Mouse (Mus musculus) embryonic stem cell, embryonic (primary cell): Measurements from ENCODE around the gene Pfkfb3.

ENCODE experiments used
- CTCF ChIA-PET, 4 experiments: fragments of 300-600 bp in 2 of 4; fragments of 350-600 bp in 2 of 4; sonication (Branson Sonifier 250); formaldehyde crosslinking; loops; one replicate each; lab custom pipeline; 2022; ENCODE audit warnings: inconsistent platforms in 2 of 4; lab: Charles Lee
- POLR2A ChIA-PET, 4 experiments: fragments of 300-600 bp in 2 of 4; fragments of 350-600 bp in 2 of 4; sonication (Branson Sonifier 250); formaldehyde crosslinking; loops; one replicate each; lab custom pipeline; 2022; ENCODE audit warnings: antibody characterized with exemption in 4 of 4, inconsistent platforms in 1 of 4; lab: Charles Lee

The Pfkfb3 gene

DNA sequence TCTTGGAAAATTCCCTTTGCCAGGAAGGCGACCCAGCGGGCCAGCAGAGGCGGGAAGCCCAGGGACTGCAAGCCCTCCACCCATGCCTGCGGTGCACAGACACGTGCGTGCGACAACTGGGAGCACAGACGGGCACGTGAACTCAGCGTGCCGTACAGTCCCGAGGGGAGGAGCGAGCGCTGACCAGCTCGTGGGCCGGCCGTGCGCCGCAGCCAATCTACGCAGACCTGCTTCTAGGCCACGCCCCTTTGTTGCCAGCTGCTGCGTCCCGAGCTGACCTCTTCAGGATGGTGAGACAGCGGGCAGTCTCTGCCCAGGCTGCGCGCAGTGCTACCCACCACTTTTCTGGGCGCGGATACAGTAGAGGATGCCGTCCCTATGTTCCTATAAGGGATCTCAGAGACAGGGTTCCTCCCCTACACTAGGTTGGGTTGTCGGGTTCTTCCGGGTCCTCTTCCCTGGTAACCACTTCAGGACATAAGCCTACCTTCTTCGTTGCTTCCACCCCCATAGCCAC lies 18.4 kb downstream of the Pfkfb3 start:
- ChIA-PET POLR2A (interaction anchor here in 3 of 4 experiments (0.6 to 5.3 kb wide), 21 partner anchors 10 to 243 kb away, joined by 3 to 50 read pairs (median 5); partner anchors contain the start of gene Pfkfb3 (in 1 of the 3)), CTCF (interaction anchor here in 1 of 4 experiments (1.1 to 1.7 kb wide), 2 partner anchors 10 to 67 kb away, joined by 3 to 6 read pairs; no protein-coding TSS in a partner anchor)

DNA sequence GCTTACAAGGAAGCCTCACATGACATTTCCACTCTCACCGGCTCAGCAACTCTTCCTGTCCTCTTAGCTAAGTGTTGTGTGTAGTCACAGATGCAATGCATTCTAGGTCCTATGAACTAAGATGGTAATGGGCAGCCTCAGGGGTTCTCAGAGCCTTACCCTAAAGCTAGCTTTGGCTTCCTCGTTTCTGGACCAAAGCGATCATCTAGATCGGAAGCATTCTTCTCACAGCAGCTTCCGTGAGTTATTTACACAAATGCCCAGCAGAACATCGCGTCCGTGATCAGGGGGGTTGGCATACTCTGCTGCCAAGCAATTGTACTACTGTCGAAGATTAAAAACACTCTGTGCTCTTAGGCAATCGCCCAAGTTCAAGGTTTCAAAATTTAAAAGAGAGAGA lies 19.1 kb downstream of the Pfkfb3 start:
- CTCF ChIA-PET, result interaction anchor here (0.7 to 1.7 kb wide), 6 partner anchors 11 to 105 kb away, joined by 3 to 6 read pairs (median 4); no protein-coding TSS in a partner anchor
- POLR2A ChIA-PET, result interaction anchor here (0.5 to 5.3 kb wide), 30 partner anchors 9 to 1840 kb away, joined by 3 to 50 read pairs (median 4); partner anchors contain the start of gene Pfkfb3 (in 3 of the 4)

DNA sequence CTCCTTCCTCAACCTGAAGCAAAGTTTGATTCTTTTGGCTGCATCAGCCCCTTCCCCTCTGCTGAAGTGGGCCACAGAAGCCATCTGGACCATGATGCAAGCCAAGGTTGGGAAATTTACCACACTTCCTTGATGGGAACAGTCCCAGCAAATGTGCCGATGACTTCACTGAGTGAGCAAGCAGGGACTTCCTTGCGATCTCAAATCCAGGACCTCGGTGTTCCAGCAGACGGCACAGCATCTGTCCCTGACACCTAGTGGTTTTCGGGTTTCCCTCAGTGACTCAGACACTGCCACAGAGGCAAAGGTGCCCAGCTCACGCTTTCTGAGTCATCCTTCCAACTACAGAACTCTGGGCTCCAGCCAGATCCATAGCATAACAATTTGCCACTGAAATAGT lies 23.8 kb downstream of the Pfkfb3 start:
- CTCF ChIA-PET, result no interaction called here
- POLR2A ChIA-PET, result interaction anchor here in 3 of 4 experiments (0.6 to 2.5 kb wide), 4 partner anchors 10 to 27 kb away, joined by 3 to 9 read pairs (median 4); no protein-coding TSS in a partner anchor

DNA sequence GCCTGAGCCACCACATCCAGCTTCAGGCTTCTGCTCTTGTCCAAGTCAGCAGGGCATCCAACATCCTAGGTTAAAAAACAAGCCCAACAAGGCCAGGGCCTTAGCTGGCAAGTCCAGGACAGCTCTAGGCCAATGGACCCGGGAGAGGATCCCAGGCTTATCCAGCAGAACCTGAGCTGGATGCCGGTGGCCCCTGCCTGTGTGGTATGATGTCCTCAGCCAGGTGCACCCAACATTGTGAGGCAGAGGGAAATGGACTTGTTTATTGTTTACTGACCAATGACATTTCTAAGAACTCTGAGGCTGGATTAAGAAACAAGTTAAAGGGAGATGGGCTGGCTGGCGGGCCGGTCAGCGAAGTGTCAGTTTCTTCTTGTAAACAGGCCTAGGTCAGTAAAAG lies 27.8 kb downstream of the Pfkfb3 start:
- ChIA-PET POLR2A (interaction anchor here (0.6 to 4.1 kb wide), 15 partner anchors 8 to 1146 kb away, joined by 3 to 24 read pairs (median 4); partner anchors contain the start of gene Pfkfb3 (in 1 of the 4)), CTCF (interaction anchor here in 3 of 4 experiments (0.5 to 1.0 kb wide), 5 partner anchors 17 to 929 kb away, joined by 4 to 5 read pairs (median 4); no protein-coding TSS in a partner anchor)

DNA sequence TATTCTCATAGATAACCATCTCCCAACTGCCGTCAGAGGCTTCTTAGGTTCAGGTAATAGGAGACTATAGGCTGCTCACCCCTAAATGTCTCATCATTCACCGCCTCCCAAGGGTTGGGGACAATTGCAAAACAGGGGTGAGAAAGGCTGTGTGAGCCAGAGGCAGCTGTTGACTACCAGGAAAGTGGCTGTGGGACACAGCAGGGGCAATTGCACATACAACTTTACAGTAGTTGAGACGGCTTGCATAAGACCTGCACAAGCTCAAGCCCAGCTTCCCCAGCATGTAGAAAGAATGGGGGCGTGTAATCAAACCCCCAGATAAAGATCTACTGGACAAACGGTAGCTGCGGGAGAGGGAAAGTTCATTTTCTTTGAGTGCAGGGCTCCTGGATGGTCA lies 29.1 kb downstream of the Pfkfb3 start:
- POLR2A ChIA-PET, result interaction anchor here in 3 of 4 experiments (0.7 to 4.1 kb wide), 9 partner anchors 10 to 49 kb away, joined by 3 to 24 read pairs (median 6); partner anchors contain the start of gene Pfkfb3 (in 1 of the 3)
- CTCF ChIA-PET, result interaction anchor here in 1 of 4 experiments (1.1 kb wide), 1 partner anchor 18 kb away, joined by 3 read pairs; no protein-coding TSS in a partner anchor

DNA sequence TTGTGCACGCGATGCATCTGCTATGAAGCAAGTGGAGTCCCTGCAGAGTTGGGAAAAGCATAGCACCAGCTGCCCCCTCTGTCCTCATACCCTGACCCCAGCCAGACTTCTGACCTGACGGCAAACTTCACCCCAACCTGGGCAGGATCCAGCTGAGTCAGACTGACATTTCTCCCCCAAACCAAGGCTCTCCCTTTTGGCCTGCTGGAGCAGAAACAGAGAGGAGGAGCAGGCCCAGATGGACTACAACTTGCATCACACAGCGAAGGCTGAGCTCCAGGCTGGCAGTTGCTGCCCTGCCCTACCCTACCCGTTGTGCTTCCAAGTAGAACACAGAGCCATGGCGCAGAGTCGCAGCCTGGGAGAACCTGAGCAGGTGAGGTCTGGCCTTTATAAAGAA lies 32.1 kb downstream of the Pfkfb3 start:
- POLR2A ChIA-PET, result interaction anchor here in 2 of 4 experiments (0.7 to 0.9 kb wide), 2 partner anchors 13 to 18 kb away, joined by 3 read pairs; no protein-coding TSS in a partner anchor
- CTCF ChIA-PET, result no interaction called here

DNA sequence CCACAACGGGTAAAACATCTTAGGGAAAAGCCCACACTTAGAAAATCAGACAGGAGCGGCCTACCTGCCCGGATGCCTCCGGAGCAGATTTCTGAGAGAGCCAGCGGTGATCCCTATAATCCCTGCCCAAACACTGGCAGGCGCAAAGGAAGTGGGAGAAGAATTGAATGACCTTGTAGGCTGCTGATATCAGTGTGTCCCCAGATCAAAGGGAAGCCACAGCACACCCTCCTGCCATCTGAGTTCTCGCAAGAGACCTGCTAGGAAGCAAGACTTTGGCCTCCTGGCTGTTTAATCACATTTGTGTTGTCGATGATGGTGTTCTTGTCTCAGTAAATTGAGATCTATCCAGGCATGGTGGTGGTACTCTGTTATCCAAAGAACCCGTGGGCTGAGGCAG lies 33.1 kb downstream of the Pfkfb3 start:
- CTCF ChIA-PET, result no interaction called here
- POLR2A ChIA-PET, result interaction anchor here in 1 of 4 experiments (0.9 kb wide), 1 partner anchor 14 kb away, joined by 3 read pairs; no protein-coding TSS in a partner anchor

DNA sequence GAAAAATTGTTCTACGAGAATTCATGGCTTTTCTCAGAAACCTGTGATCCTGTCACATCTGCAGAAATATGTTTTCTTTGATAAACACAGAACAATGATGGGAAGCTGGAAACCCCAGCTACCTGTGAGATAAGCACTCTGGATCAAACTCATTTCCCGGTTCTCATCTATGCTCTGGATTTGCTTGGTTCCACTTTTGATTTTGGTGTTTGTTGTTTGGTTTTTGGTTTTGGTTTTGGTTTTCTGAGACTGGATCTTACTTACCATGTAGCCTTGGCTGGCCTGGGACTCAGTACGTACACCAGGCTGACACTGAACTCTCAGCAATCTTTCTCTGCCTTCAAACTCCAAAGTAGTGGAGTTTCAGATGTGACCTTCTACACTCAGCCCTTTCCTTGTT lies 38.0 kb downstream of the Pfkfb3 start:
- CTCF ChIA-PET, result no interaction called here
- POLR2A ChIA-PET, result no interaction called here

DNA sequence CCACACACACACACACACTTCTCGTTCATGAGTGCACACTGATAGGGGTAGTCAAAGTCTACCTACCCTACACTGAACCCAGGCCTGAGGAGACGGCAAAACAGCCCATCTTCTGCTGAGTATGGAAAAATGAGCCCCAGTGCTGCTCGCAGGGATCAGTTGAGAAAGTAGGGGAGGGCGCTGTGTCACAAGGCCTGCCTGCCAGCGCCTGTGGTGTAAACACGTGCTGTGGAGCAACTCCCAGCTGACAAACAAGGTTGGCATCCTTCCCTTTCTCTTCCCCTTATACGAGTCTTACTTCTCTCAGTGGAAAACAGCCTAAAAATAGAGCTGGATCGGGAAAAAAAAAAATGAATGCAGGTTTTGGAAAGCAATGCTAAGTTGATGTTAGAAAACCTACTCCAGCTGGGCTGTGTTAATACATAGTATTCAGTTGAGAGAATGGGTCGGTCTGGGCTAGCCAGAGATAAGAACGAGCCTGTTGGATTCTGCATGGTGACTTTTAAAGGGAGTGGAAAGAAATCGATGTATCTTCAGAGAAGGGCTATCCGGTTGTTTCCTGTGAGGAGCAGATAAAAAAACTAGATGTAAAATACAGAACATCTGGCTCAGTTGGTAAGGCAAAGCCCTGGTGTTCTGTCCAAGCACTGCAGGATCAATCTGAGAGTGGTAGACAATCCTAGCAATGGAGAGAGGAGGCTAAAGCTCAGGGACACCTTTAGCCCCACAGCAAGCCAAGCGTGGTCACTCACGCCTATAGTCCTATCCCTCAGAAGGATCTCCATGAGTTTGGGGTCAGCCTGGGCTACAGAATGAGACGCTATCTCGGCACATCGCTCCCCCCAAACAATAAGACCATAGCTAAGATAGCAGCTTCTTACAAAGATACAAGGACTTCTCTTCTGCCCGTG lies 40.6 kb downstream of the Pfkfb3 start:
- ChIA-PET CTCF (interaction anchor here in 1 of 4 experiments (0.8 to 1.1 kb wide), 2 partner anchors 10 to 12 kb away, joined by 3 to 5 read pairs; no protein-coding TSS in a partner anchor), POLR2A (interaction anchor here in 3 of 4 experiments (0.6 to 1.9 kb wide), 7 partner anchors 9 to 1141 kb away, joined by 3 to 7 read pairs (median 4); no protein-coding TSS in a partner anchor)

DNA sequence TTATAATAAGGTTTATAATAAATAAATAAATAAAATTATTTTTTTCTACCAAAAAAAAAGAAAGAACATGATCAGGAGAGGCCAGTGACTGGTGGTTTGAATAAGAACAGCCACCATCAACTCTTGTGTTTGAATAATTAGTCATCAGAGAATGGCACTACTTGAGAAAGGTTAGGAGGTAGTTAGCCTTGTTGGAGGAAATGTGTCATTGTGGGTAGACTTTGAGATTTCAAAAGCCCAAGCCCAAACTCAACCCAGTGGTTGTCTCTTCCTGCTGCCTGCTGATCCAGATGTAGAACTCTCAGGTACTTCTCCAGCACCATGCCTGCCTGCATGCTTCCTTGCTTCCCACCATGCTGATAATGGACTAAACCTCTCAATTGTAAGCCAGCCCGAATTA lies 41.8 kb downstream of the Pfkfb3 start:
- CTCF ChIA-PET, result no interaction called here
- POLR2A ChIA-PET, result interaction anchor here in 3 of 4 experiments (0.6 to 1.9 kb wide), 4 partner anchors 8 to 98 kb away, joined by 3 to 7 read pairs (median 4); no protein-coding TSS in a partner anchor

DNA sequence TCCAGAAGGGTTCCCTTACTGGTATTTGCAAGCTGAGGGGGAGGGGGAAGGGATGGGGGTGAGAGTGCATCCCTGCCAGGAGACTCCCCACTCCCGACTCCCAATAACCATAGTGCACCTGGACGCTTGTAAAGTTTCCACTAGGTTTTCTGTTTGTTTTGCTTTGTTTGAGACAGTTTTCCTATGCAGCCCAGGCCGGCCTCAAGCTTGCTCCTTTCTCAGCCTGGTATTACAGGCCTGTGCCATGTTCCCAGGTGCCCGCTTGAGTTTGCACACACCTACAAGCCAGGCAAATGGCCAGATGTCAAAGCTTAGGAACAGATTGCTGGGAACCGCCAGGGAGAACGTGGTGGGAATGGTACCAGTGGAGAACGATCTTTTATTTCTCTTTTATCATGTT lies 50.1 kb downstream of the Pfkfb3 start:
- CTCF ChIA-PET, result interaction anchor here (0.6 to 2.8 kb wide), 12 partner anchors 9 to 242 kb away, joined by 3 to 10 read pairs (median 5); no protein-coding TSS in a partner anchor
- POLR2A ChIA-PET, result interaction anchor here in 3 of 4 experiments (0.5 to 5.1 kb wide), 37 partner anchors 9 to 1563 kb away, joined by 3 to 41 read pairs (median 5); partner anchors contain the start of genes Atp5c1 (in 1 of the 3), Kin (in 1 of the 3) and Pfkfb3 (in 1 of the 3)

DNA sequence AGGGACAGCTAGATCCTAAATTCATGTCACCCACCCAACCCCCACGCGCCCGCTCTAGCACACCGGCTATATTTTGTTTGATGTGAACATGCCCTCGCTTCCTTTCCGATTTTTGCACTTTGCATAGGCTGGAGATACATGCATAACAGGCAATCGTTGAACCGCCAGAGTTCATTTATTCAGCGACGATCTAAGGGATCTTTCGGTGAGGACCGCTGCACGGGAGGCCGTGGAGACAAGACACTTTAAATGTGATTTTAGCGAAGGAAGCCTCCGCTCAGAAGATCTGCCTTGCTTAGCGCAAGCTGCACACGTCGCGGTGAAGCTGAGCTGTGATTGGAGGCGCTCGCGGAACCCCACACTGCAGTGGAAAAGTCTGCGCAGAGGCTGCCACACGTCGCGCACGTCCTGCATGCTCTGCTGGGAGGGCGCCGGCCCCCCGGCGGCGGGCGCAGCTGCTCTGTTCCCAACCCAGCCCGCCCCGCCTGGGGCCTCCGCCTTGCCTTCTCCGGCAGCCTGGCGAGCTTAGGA lies 50.9 kb downstream of the Pfkfb3 start:
- POLR2A ChIA-PET, result interaction anchor here (0.5 to 5.1 kb wide), 43 partner anchors 8 to 1423 kb away, joined by 3 to 41 read pairs (median 4); partner anchors contain the start of genes Atp5c1 (in 1 of the 4), Kin (in 1 of the 4) and Pfkfb3 (in 1 of the 4)
- CTCF ChIA-PET, result interaction anchor here (0.5 to 2.8 kb wide), 21 partner anchors 8 to 1622 kb away, joined by 3 to 10 read pairs (median 4); partner anchors contain the start of gene 4930412O13Rik (in 1 of the 4)

DNA sequence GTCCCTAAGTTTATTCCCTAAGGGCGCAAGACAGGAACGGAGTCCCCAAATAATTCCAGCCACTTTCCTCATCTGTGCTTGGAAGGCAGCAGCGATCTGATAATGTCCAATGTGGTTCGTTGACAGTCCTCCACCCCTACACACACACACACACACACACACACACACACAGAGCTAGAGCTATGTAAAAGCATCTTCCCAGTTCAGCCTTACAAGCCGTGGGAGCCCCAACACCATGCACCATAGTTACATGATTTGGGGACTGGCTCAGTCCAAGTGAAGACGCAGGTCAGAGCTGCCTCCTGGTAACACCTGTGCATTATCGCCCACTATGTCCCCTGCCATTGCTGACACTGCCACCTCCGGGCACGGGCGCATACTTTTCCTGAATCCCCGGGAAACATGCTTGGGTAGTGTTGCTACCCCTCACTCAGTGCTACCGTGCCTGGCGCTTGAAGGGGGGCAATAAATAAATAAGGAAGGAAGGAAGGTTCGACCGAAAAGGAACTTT lies 51.6 kb downstream of the Pfkfb3 start:
- CTCF ChIA-PET, result interaction anchor here (0.5 to 2.8 kb wide), 21 partner anchors 7 to 1621 kb away, joined by 3 to 10 read pairs (median 4); partner anchors contain the start of gene 4930412O13Rik (in 1 of the 4)
- POLR2A ChIA-PET, result interaction anchor here (0.5 to 5.1 kb wide), 39 partner anchors 8 to 388 kb away, joined by 3 to 41 read pairs (median 4); partner anchors contain the start of genes Ankrd16 (in 1 of the 4), Fbh1 (in 1 of the 4) and Pfkfb3 (in 1 of the 4)

DNA sequence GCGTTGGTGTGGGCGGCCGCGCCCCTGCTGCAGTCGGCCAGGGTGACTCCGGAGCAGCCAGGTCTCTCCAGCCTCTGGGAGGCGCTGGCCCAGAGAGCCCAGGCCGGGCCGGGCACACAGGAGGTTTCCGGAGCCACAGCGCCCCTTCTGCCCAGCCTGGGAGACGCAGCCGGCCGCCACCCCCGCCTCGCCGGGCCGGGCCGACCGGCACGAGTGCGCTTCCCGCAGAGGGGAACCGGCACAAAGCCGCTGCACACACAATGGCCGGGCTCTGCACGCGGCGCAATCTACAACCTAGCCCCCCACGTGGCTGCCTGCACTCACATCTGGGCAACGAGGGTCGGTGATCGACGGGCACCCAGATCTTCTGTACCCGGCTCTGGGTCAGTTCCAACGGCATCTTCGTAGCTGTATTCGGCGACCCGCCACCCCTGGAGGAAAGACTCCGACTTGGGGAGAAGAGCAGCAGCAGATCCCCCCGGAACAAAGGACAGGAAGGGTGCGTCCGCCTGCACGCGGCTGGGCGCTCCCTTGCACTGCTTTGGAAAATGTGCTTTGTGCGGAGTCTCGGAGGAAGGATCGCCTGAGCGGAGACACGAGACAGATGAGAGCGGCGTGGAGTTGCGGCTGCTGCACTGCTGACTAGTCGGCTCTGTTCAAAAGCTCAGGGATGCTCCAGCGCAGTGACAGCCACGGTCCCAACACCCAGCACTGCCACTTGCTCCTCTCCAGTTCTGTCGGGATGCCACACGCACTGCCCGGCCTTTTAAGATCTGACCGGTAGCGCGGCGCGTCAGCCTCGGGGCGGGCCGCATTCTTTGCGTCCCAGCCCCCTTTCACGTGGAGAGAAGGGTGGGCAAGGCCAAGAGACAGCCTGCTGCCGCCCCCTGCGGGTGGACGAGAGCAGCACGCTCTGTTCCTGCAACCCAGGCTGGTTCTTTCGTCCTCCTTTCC lies 52.3 kb downstream of the Pfkfb3 start:
- CTCF ChIA-PET, result interaction anchor here (0.6 to 2.8 kb wide), 22 partner anchors 10 to 1476 kb away, joined by 3 to 10 read pairs (median 3); no protein-coding TSS in a partner anchor

DNA sequence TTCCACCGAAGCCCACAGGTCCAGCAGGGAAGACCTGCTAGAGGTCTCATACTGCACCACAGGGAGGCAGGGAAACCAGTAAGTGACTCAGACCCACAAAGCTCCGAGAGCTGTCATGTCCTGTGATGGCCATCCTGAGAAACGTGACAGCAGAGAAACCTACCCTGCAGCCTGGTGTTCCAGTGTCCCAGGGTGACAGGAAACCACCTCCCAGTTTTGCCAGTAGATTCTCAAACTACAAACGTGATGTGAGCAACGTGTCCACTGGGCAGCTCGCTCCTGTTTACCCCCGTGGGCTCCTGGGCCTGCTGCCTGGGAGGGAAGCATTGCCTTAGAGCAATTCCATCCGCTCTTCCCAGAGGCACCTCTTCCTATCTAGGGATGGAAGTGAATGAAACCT lies 53.2 kb downstream of the Pfkfb3 start:
- ChIA-PET CTCF (interaction anchor here in 2 of 4 experiments (1.0 to 1.9 kb wide), 4 partner anchors 70 to 169 kb away, joined by 3 to 6 read pairs (median 3); no protein-coding TSS in a partner anchor), POLR2A (interaction anchor here in 3 of 4 experiments (0.6 to 4.0 kb wide), 13 partner anchors 10 to 71 kb away, joined by 3 to 41 read pairs (median 3); no protein-coding TSS in a partner anchor)

More for the DNA sequence above, 52.3 kb downstream of the Pfkfb3 start:
- POLR2A ChIA-PET, result interaction anchor here (0.6 to 5.1 kb wide), 30 partner anchors 8 to 276 kb away, joined by 3 to 41 read pairs (median 4); partner anchors contain the start of genes Ankrd16 (in 1 of the 4) and Fbh1 (in 1 of the 4)

DNA sequence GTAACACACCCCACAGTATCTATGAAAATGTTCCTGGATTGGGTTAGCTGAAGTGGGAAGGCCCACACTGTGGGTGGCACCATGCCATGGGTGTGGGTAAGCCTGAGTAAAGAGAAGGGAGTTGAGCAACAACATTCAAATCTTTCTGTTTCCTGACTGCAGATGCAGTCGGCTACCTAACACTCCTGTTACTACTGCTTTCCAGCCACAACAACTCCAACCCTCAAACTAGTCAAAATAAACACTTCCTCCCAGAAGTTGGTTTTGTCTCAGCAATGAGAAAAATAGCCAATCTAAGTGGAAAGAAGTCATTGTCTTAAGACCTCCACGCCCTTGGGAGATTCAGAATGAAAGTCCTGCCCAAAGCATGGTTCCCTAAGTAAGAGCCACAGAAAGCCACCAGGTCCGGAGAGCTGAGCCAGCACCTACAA lies 57.3 kb downstream of the Pfkfb3 start:
- POLR2A ChIA-PET, result interaction anchor here in 2 of 4 experiments (0.8 to 1.6 kb wide), 2 partner anchors 38 to 51 kb away, joined by 4 to 6 read pairs; no protein-coding TSS in a partner anchor
- CTCF ChIA-PET, result no interaction called here
